Mouse (Mus musculus) heart, postnatal 10 days (tissue): ENCODE results near the gene Klrb1f. TPM values are rescaled to one million over a fixed set of nuclear protein-coding genes. Genes with fewer than 3 reads are reported as not detected.
A peak's percentile ranks its signal among the peaks of the same experiment; 100 is the strongest.
"Not testable (repeated sequence)": the region's sequence is repeated elsewhere in the genome, so short reads cannot be mapped to it uniquely, and the experiment has no call there.

Experiments
- DNase-seq, 2 experiments: peaks; one replicate each; pipeline ENCODE4 v3.0.0; 2021
- intact Hi-C: fragments of 180-260 bp; cut with DNase I; formaldehyde crosslinking; loops from one replicate; pipeline ENCODE4 v1.15.1; 2025
- total RNA-seq, 2 experiments: library from RNA; stranded (reverse); gene quantifications; 2 replicates each; pipeline ENCODE4 v1.2.3; 2021

Klrb1f gene
- total RNA-seq, 2 experiments from 2014 or later: not detected

GRCm38 (mm10) chr6:129042470-129042869 lies 3.2 kb upstream of the Klrb1f start:
- no peak for DNase-seq
- intact Hi-C loops: no loop called here

DNA sequence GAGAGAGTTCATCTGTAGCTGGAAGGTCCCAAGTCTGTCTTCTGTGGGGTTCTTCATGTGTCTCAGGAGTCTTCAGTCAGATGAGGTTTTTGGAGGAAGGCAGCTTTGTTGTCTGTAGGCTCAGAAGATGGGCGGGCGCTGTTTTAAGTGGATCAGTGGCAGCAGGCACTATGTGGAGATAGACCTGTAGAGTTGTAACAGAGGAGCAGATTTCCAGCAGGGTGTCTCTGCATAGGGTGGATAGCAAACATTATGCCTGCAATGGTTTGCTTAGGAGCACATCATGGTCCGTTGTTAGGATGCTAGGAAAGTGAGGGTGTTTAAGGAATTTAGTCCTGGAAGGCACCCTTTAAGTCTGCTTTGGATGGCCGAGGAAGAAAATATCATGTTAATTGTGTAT lies 2.7 kb downstream of the Klrb1f start:
- intact Hi-C loops: no loop called here
- DNase-seq: no peak

- intact Hi-C loops: no loop called here
- DNase-seq: peak; percentile 51 to 56
These were observed 3.3 kb downstream of the Klrb1f start for GRCm38 (mm10) chr6:129048857-129049473.

DNA sequence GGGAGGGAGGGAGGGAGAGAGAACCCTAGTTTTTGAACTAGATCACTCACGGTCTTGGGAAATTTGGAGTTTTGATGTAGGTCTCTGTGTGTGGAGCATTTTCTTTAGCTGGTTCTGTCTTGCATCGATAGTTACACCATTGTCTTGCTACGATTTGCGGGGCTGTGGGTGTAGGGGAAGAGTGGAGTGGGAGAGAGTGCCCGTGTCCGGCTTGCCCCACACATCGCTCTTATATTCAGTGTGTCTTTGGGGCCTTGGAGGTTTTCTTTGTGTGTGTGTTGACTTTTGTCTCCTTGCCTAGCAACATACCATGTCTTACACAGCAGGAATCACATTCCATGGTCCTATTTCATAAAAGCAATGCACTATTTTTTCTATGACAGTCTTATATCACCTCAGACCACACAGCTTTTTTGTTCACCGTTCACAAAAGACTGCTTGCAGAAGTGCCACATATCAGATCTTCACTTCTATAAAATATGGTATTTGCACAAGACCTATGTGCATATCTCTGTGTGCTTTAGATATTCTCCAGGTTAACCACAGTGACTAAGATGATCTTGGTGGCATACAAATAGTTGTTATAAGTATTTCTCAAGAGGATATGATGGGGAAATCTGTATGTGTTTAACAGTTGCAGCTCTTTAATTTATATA lies 4.0 kb downstream of the Klrb1f start:
- DNase-seq: no peak
- intact Hi-C loops: no loop called here

DNA sequence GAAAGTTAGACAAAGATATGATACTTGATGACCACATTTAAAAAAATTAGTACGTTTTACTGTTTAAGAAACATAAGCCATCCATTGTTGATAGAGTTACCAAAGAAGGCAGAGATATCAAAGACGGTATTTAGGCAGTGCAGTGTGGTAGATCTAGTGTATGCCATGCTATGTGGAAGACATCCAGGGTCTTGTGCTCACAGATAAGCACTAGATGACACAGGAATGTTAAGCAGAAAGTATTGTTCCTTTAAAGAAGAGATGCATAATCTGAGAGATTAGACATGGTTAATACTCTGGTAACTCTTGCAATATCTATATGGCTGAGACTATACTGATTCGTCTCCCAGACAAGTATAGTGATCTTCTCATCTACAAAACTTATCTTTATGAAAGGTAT lies 5.4 kb downstream of the Klrb1f start:
- no peak for DNase-seq
- intact Hi-C loops: no loop called here

DNA sequence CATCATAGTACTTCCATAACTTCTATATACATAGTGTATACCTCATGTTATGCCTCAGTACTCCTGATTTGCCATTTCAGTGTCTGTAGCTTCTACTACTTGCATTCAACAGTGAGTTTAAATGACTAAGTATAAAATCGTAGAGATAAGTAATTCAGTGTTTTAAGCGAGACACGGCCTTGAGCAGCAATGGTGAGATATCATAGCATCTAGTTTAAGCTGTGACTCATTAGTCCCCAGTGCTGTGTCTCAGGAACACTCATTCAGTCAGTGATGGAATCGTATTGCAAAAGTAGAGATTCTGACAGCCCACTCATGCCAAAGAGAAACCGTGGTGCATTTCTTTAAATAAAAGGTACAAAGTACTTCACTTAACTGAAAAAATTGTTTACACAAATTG lies 6.0 kb downstream of the Klrb1f start:
- DNase-seq: no peak
- intact Hi-C loops: no loop called here

DNA sequence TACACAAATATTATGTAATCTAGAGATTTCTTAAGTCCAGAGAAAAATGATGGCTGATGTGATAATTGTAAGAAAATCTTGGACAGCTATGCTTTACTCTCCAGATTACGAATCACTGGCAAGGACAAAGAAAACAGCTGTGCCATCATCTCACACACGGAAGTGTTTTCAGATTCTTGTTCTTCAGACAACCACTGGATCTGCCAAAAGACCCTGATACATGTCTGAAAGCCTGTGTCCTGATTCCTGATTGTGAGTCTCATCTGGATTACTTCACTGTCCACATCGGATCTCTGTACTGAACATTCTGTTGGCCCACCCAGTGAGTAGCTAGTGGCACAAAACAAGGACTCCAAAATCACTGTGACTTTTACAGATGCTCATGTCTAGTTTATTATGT lies 10.5 kb downstream of the Klrb1f start:
- no peak for DNase-seq
- intact Hi-C loops: no loop called here

DNA sequence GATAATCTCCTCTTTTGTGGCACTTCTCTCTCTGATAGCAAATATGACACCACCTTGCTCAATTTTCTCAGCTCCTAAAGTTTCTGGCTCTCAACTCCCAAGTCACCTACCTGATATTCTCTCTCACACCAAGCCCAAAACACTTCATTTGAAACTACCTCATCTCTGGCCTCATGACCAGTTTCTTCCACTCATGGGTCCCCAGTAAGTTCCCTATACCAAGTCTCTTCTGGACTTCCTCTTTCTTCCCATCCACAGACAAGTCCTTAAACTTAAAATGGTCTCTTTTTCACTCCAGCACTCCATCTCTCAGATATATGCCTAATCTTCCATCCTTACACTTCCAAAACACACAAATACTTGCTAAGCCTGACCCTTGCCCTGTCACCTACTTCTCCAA lies 12.3 kb downstream of the Klrb1f start:
- DNase-seq: no peak
- intact Hi-C loops: no loop called here

DNA sequence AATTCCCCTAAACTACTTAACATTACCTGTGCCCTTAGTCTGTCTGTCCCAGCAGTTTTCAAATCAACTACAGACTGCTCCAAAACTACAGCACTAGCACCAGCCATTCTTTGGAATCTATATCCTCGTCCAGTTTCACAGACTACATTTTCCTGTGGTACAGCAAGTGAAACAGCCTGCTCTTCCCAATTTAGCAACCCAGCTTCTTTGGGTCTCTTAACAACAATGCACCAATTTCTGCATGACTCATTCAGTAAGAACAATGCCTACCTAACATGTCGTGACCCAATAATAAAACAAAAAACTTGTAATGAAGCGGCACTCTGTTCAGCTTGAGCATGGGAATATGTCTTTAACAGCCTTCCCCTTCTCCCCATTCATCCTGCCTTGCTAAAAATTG lies 19.7 kb downstream of the Klrb1f start:
- intact Hi-C loops: loop anchor here (5.0 kb wide), 1 partner anchor 33 kb away; no protein-coding TSS in a partner anchor
- no peak for DNase-seq

DNA sequence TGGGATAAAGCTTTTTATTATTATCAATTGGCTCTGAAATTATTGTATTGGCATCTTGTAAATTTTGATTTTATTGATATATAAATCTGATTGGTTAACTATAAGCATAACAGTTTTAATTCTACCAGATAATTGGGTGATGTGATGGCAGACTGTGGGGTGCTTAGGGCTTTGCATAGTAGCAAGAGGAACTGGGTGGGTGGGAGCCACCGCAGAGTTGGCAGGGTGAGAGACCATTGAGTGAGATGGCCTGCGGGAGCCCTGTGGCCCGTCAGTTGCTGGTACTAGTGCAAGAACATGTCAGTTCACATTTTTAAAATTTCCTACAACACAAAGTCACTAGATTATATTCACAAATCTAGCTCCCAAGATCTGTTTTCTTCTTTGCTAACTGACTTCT lies 20.2 kb downstream of the Klrb1f start:
- intact Hi-C loops: loop anchor here (5.0 kb wide), 1 partner anchor 34 kb away; no protein-coding TSS in a partner anchor
- DNase-seq: no peak

- intact Hi-C loops: loop anchor here (5.0 kb wide), 1 partner anchor 34 kb away; no protein-coding TSS in a partner anchor
These were observed 20.8 kb downstream of the Klrb1f start for GRCm38 (mm10) chr6:129066530-129066929.

GRCm38 (mm10) chr6:129066986-129067385 lies 21.3 kb downstream of the Klrb1f start:
- intact Hi-C loops: loop anchor here (1.0 to 5.0 kb wide), 2 partner anchors 35 to 213 kb away; no protein-coding TSS in a partner anchor

More at GRCm38 (mm10) chr6:129066530-129066929, 20.8 kb downstream of the Klrb1f start:
- no peak for DNase-seq

DNA sequence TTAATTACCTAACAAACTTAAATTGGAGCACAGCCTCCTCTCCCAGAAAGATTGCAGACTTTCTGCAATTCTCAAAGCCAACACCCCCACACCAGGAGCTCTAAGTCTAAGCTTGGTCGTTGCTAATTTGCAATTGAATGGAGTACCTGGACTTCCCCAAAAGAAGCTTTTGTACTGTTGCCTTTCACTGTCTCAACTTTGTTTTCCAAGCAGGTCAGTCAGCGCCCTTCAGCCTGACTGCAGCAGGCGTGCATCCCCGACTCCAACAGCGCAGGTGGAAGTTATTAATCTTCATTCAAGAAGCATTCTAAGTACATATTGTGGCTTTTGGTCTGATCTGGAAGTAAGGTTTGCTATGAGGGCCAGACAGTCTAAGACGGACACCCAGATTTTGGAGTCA lies 39.4 kb downstream of the Klrb1f start:
- intact Hi-C loops: loop anchor here (5.0 kb wide), 2 partner anchors 233 to 277 kb away; no protein-coding TSS in a partner anchor
- no peak for DNase-seq

More at GRCm38 (mm10) chr6:129066986-129067385, 21.3 kb downstream of the Klrb1f start:
- peak; percentile 27 to 38 for DNase-seq

GRCm38 (mm10) chr6:129086031-129086430 lies 40.3 kb downstream of the Klrb1f start:
- intact Hi-C loops: loop anchor here (5.0 kb wide), 2 partner anchors 234 to 276 kb away; no protein-coding TSS in a partner anchor
- DNase-seq: not testable (repeated sequence)

- intact Hi-C loops: loop anchor here (1.0 to 5.0 kb wide), 3 partner anchors 168 to 274 kb away; no protein-coding TSS in a partner anchor
These were observed 42.5 kb downstream of the Klrb1f start for GRCm38 (mm10) chr6:129088161-129088560.

GRCm38 (mm10) chr6:129088596-129088995 lies 42.9 kb downstream of the Klrb1f start:
- intact Hi-C loops: loop anchor here (1.0 to 5.0 kb wide), 3 partner anchors 168 to 274 kb away; no protein-coding TSS in a partner anchor
- not testable (repeated sequence) for DNase-seq

More at GRCm38 (mm10) chr6:129088161-129088560, 42.5 kb downstream of the Klrb1f start:
- DNase-seq: peak in 1 of 2 experiments; percentile 48

GRCm38 (mm10) chr6:129095166-129095565 lies 49.5 kb downstream of the Klrb1f start:
- intact Hi-C loops: loop anchor here (1.0 to 5.0 kb wide), 3 partner anchors 37 to 143 kb away; partner anchors contain the start of gene Clec2d
- peak; percentile 60 for DNase-seq

DNA sequence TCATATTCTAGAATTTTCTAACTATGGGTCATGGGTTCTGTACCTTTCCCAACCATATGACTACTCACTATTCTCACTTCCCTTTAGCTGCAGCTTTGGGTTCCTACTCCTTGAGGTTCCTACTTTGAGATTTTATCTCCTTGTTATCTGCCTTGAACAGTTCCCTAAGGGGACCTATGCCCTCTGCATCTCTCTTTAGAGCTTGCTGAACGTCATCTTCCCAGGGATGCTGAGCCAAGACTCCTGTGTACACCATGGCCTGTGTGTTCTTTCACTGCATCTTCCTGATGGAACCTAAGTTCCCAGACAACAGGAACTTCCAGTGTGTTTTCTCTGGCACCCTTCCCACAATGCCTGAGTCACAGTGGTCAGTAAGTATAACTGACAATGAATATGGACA lies 52.2 kb downstream of the Klrb1f start:
- peak; percentile 37 to 48 for DNase-seq

GRCm38 (mm10) chr6:129100794-129101193 lies 55.1 kb downstream of the Klrb1f start, which contains the start of gene Clec2e:
Gene Clec2e, minus strand, starts transcription at chr6:129100913.
- intact Hi-C loops, DNase-seq: not testable (repeated sequence)

More for the DNA sequence above, 52.2 kb downstream of the Klrb1f start:
- intact Hi-C loops: loop anchor here (5.0 kb wide), 1 partner anchor 34 kb away; no protein-coding TSS in a partner anchor

GRCm38 (mm10) chr6:129101604-129102003 lies 55.9 kb downstream of the Klrb1f start:
- no peak for DNase-seq
- intact Hi-C loops: no loop called here

DNA sequence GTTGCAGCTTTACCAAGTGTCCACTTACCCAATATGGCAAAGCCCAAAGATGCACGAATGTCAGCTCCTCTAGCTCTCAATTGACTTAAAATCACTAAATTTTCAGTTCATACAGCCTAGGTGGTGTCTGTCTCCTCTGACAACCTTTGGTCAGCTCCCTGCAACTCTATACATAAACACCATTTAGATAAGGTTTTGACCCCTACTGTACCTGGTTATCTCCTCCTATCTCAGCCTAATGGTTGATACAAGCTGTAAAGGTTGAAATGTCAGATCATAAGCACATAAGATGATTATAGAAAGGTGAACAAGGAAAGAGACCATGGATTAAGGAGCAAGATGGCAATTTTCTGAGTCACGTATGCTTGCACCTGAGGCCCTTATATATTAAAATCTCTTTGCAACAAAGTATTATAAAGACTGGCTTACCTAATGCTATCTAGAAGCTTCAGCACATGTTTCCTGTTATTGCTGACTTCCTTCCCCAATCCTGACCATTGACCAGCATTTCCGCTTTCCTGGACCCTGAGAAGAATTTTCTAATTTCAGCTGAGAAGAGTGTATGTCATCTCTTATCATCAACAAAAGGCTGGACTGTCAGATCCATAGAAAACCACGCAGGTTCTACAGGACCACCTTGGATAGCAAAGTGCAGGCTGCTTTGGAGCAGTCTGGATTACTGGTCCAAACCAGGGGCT lies 57.3 kb downstream of the Klrb1f start:
- DNase-seq: no peak
- intact Hi-C loops: no loop called here
